Mouse (Mus musculus): ENCODE measurements around the gene Htr1b.

GRCm38 (mm10) chr9:81633437-81633973, at the start of gene Htr1b:
- no peak for TF ChIP-seq CTCF (IDR thresholded peaks at IDR 0.05; ENCODE audit: extremely low read depth, insufficient read depth, insufficient read length, insufficient replicate concordance)
- TF ChIP-seq POLR2A (IDR thresholded peaks at IDR 0.05; ENCODE audit: low read depth, low read length): no peak
